ENCODE assay signal across 24 mouse cellular contexts in genomic region chr8:127894284-127894683, GRCm38 (mm10).
DNase-seq lines count a peak whose midpoint lies in the region; ATAC-seq and TF ChIP-seq lines count a peak whose summit lies in the region.
"Had no signal": no experiment of that assay in that cellular context is flagged by ENCODE, and none has a peak within 500 bp of the region (broad histone marks: within the 10 kb centered on the region; RNA-seq: fewer than 3 reads in every experiment).

No protein-coding gene starts in this region.

- ATAC-seq in liver, embryonic 11.5 days (replicated peaks; ENCODE audit: low FRiP score), result no peak
- ATAC-seq: forebrain, embryonic 15.5 days; intestine, postnatal 0 days; Patski had no signal

- no peaks in the 10 kb centered on the region for H3K79me2 ChIP-seq in liver, adult 2 months (ENCODE audit: control insufficient read depth, insufficient read depth, low read length)

- no peak overlapping the region for H3K4me3 ChIP-seq in liver, adult 2 months (ENCODE audit: insufficient read depth, low read depth, low read length)
- H3K4me3 ChIP-seq in liver, embryonic 11.5 days (ENCODE audit: low read depth, low read length), result no peak overlapping the region
- H3K4me3 ChIP-seq: embryonic facial prominence, embryonic 12.5 days; embryonic facial prominence, embryonic 15.5 days; forebrain, embryonic 12.5 days; forebrain, embryonic 15.5 days; heart, adult 2 months; heart, embryonic 10.5 days; heart, embryonic 13.5 days; hindbrain, embryonic 12.5 days; hindbrain, embryonic 15.5 days had no signal

- H3K36me3 ChIP-seq in liver, adult 2 months (ENCODE audit: control insufficient read depth, insufficient read depth, low read length), result no peaks in the 10 kb centered on the region
- H3K36me3 ChIP-seq in liver, embryonic 11.5 days (ENCODE audit: control insufficient read depth, insufficient read depth, low read length), result no peaks in the 10 kb centered on the region
- H3K36me3 ChIP-seq: embryonic facial prominence, embryonic 12.5 days; embryonic facial prominence, embryonic 15.5 days; forebrain, embryonic 12.5 days; forebrain, embryonic 15.5 days; heart, embryonic 10.5 days; heart, embryonic 13.5 days; hindbrain, embryonic 12.5 days; hindbrain, embryonic 15.5 days had no signal

- TF ChIP-seq CTCF in liver, adult 2 months (IDR thresholded peaks at IDR 0.05; ENCODE audit: low read depth, low read length), result no peak

- no peak overlapping the region for H3K4me2 ChIP-seq in liver, embryonic 11.5 days
- H3K4me2 ChIP-seq: embryonic facial prominence, embryonic 12.5 days; embryonic facial prominence, embryonic 15.5 days; forebrain, embryonic 12.5 days; forebrain, embryonic 15.5 days; heart, embryonic 13.5 days; hindbrain, embryonic 12.5 days; hindbrain, embryonic 15.5 days had no signal

- peak; percentile 65 for DNase-seq in liver, adult 2 months (ENCODE audit: extremely low read depth, low read depth, low spot score)
- no peak for DNase-seq in liver, embryonic 11.5 days (ENCODE audit: low spot score)
- DNase-seq in 3134 (ENCODE audit: extremely low read depth, insufficient read length, low spot score), result peak; percentile 3
- peak; percentile 8 for DNase-seq in NIH3T3 (ENCODE audit: low read depth)
- no peak for DNase-seq in ovary, postnatal 36 days (ENCODE audit: low spot score)
- DNase-seq in adrenal gland, adult 18-20 months (ENCODE audit: low spot score in 2 of 2), result no peak
- DNase-seq: adrenal gland, postnatal 10 days; adrenal gland, postnatal 36 days; cerebellum, adult 18-20 months; cerebellum, adult 9-10 months; cerebellum, postnatal 14 days; gastrocnemius, postnatal 25 days; heart, adult 2 months; heart, postnatal 14 days had no signal

- no peak for TF ChIP-seq POLR2A in liver, adult 2 months (IDR thresholded peaks at IDR 0.05; ENCODE audit: extremely low read depth, insufficient read depth, low read length)

- no peaks in the 10 kb centered on the region for H3K27me3 ChIP-seq in liver, adult 2 months (ENCODE audit: control insufficient read depth, insufficient read depth, low read length)
- no peaks in the 10 kb centered on the region for H3K27me3 ChIP-seq in liver, embryonic 11.5 days (replicated peaks; ENCODE audit: control insufficient read depth, insufficient read depth, low read length)
- H3K27me3 ChIP-seq: embryonic facial prominence, embryonic 12.5 days; embryonic facial prominence, embryonic 15.5 days; forebrain, embryonic 12.5 days; forebrain, embryonic 15.5 days; heart, embryonic 13.5 days; hindbrain, embryonic 12.5 days; hindbrain, embryonic 15.5 days; Patski had no signal

- no peak overlapping the region for H3K27ac ChIP-seq in liver, adult 2 months (replicated peaks; ENCODE audit: insufficient read depth, low read depth, low read length)
- H3K27ac ChIP-seq in liver, embryonic 11.5 days (ENCODE audit: low read depth, low read length), result no peak overlapping the region
- H3K27ac ChIP-seq: embryonic facial prominence, embryonic 12.5 days; embryonic facial prominence, embryonic 15.5 days; forebrain, embryonic 12.5 days; forebrain, embryonic 15.5 days; heart, adult 2 months; heart, embryonic 10.5 days; heart, embryonic 13.5 days; hindbrain, embryonic 12.5 days; hindbrain, embryonic 15.5 days had no signal

- no peaks in the 10 kb centered on the region for H3K4me1 ChIP-seq in liver, adult 2 months (ENCODE audit: control insufficient read depth, insufficient read depth, low read length)
- no peaks in the 10 kb centered on the region for H3K4me1 ChIP-seq in liver, embryonic 11.5 days (replicated peaks; ENCODE audit: control insufficient read depth, insufficient read depth, low read length)
- H3K4me1 ChIP-seq: forebrain, embryonic 15.5 days; heart, embryonic 13.5 days had no signal

- no peaks in the 10 kb centered on the region for H3K9me3 ChIP-seq in liver, embryonic 11.5 days (ENCODE audit: control insufficient read depth, low read length)
- H3K9me3 ChIP-seq: embryonic facial prominence, embryonic 12.5 days; embryonic facial prominence, embryonic 15.5 days; forebrain, embryonic 12.5 days; forebrain, embryonic 15.5 days; heart, embryonic 10.5 days; heart, embryonic 13.5 days; hindbrain, embryonic 12.5 days; hindbrain, embryonic 15.5 days had no signal

- H3K9ac ChIP-seq in liver, adult 2 months (ENCODE audit: low read depth, low read length), result no peak overlapping the region
- no peak overlapping the region for H3K9ac ChIP-seq in liver, embryonic 11.5 days (ENCODE audit: low read depth, low read length)
- H3K9ac ChIP-seq: embryonic facial prominence, embryonic 12.5 days; embryonic facial prominence, embryonic 15.5 days; forebrain, embryonic 12.5 days; forebrain, embryonic 15.5 days; heart, embryonic 13.5 days; hindbrain, embryonic 12.5 days; hindbrain, embryonic 15.5 days had no signal

Comparison
In these comparisons a context has a peak if more than half of its experiments do, and no peak if none do; other contexts are left out.
1. DNase-seq: peak in liver, adult 2 months (single experiment), 3134 (single experiment) and NIH3T3 (single experiment); none in liver, embryonic 11.5 days (single experiment), ovary, postnatal 36 days (single experiment) and adrenal gland, adult 18-20 months (0 of 2).